In the genomic region with DNA sequence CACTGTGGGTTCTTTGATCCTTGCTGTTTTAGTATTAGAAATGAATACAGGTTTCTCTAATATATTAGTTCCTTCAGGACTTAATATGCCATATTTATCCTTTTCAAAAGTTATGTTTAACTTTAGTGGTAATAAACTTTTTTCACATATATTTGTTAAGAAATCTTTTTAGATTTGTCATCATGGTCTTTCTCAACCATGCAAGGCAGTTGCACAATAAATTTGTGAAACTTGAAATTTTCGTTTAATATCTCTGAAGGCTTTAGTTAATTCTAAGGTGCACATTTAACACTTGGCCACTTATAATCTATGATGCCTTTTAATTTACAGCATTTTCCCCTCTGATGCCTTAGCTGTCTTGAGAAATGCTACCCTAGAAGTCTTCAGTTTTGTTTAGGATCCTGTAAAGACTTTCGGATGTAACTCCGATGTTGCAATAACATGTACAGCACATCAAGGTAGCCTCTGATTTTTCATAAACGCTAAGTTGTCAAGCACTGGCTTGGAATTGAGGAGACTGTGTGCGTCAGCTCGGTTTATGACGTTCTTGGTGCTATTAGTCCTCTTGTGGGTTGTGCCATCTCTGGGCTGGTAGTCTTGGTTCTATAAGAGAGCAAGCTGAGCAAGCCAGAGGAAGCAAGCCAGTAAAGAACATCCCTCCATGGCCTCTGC, we compare ENCODE assay signal across 15 mouse cellular contexts.
"Had no signal": no experiment of that assay in that cellular context is flagged by ENCODE, and none has a peak within 500 bp of the region (broad histone marks: within the 10 kb centered on the region; RNA-seq: fewer than 3 reads in every experiment).

No protein-coding gene starts in this region.

- DNase-seq: kidney, adult 8-10 months; kidney, postnatal 25 days; lung, adult 18-20 months; midbrain, embryonic 14.5 days; retina, postnatal 1 day; right cerebral cortex, postnatal 4 days; thymus, adult 2 months; thymus, postnatal 25 days had no signal

- ATAC-seq: intestine, postnatal 0 days had no signal

- H3K4me1 ChIP-seq: stomach, embryonic 15.5 days had no signal

- H3K27ac ChIP-seq: left cerebral cortex, adult 2 months; limb, embryonic 15.5 days; liver, embryonic 14.5 days; midbrain, embryonic 10.5 days; neural tube, embryonic 12.5 days; stomach, embryonic 15.5 days had no signal

- H3K4me3 ChIP-seq: left cerebral cortex, adult 2 months; limb, embryonic 15.5 days; midbrain, embryonic 10.5 days; neural tube, embryonic 12.5 days; stomach, embryonic 15.5 days had no signal
